In genomic region chr12:110154225-110154962, GRCm38 (mm10) we compare ENCODE assay signal across 11 mouse cellular contexts.
DNase-seq lines count a peak whose midpoint lies in the region; ATAC-seq lines count a peak whose summit lies in the region.
"Had no signal": no experiment of that assay in that cellular context is flagged by ENCODE, and none has a peak within 500 bp of the region (broad histone marks: within the 10 kb centered on the region; RNA-seq: fewer than 3 reads in every experiment).

No protein-coding gene starts in this region.

- H3K36me3 ChIP-seq in forebrain, embryonic 10.5 days (replicated peaks), result no peaks in the 10 kb centered on the region
- H3K36me3 ChIP-seq in forebrain, embryonic 13.5 days (ENCODE audit: poor library complexity, severe bottlenecking), result no peaks in the 10 kb centered on the region

- H3K4me2 ChIP-seq in forebrain, embryonic 13.5 days, result no peak overlapping the region
- H3K4me2 ChIP-seq: heart, embryonic 11.5 days; hindbrain, embryonic 14.5 days had no signal

- DNase-seq in forebrain, embryonic 10.5 days (ENCODE audit: extremely low spot score, low spot score), result no peak
- DNase-seq in urinary bladder, postnatal 14 days (ENCODE audit: low spot score), result peak; percentile 38
- DNase-seq in urinary bladder, postnatal 10 days (ENCODE audit: low spot score), result no peak
- DNase-seq in kidney, postnatal 36 days, result peak; percentile 82 to 88
- peak; percentile 20 to 27 for DNase-seq in lung, postnatal 4 days
- no peak for DNase-seq in frontal cortex, postnatal 14 days (ENCODE audit: low spot score in 2 of 2)
- no peak for DNase-seq in spleen, postnatal 36 days (ENCODE audit: low spot score in 2 of 2)

- 0 out of 2 replicates have a peak overlapping the region, but pooled peaks have one; percentile 31 for H3K27ac ChIP-seq in forebrain, embryonic 10.5 days
- H3K27ac ChIP-seq in forebrain, embryonic 13.5 days, result no peak overlapping the region
- H3K27ac ChIP-seq: hindbrain, embryonic 14.5 days had no signal

- H3K9me3 ChIP-seq in forebrain, embryonic 10.5 days, result peaks cover 4% of the 10 kb centered on the region; the same call in 1 of the 2 replicates
- 0 out of 2 replicates have a peak, but pooled peaks cover 5% of the 10 kb centered on the region for H3K9me3 ChIP-seq in forebrain, embryonic 13.5 days (replicated peaks)

- peaks cover 35% of the 10 kb centered on the region for H3K4me1 ChIP-seq in forebrain, embryonic 10.5 days
- H3K4me1 ChIP-seq in forebrain, embryonic 13.5 days, result peaks cover 5% of the 10 kb centered on the region
- H3K4me1 ChIP-seq: megakaryocyte, embryonic 14.5 days had no signal

- 92% methylated on average over 8 of the region's 8 CpGs for WGBS in forebrain, embryonic 10.5 days
- 86% methylated on average over 8 of the region's 8 CpGs for WGBS in forebrain, embryonic 13.5 days

- H3K4me3 ChIP-seq in forebrain, embryonic 10.5 days, result no peak overlapping the region
- no peak overlapping the region for H3K4me3 ChIP-seq in forebrain, embryonic 13.5 days
- H3K4me3 ChIP-seq: megakaryocyte, embryonic 14.5 days had no signal

- ATAC-seq in forebrain, embryonic 13.5 days, result no peak

- H3K9ac ChIP-seq in forebrain, embryonic 13.5 days, result no peak overlapping the region
- H3K9ac ChIP-seq: hindbrain, embryonic 14.5 days had no signal

- H3K27me3 ChIP-seq in forebrain, embryonic 10.5 days (ENCODE audit: poor library complexity, severe bottlenecking), result no peaks in the 10 kb centered on the region
- no peaks in the 10 kb centered on the region for H3K27me3 ChIP-seq in forebrain, embryonic 13.5 days

Comparison
In these comparisons a context has a peak if more than half of its experiments do, and no peak if none do; other contexts are left out.
1. DNase-seq: peak in urinary bladder, postnatal 14 days (single experiment), kidney, postnatal 36 days (2 of 2) and lung, postnatal 4 days (2 of 2); none in forebrain, embryonic 10.5 days (single experiment), urinary bladder, postnatal 10 days (single experiment), frontal cortex, postnatal 14 days (0 of 2) and spleen, postnatal 36 days (0 of 2).